Mouse (Mus musculus): ENCODE data around the gene Kcnk3.

DNA sequence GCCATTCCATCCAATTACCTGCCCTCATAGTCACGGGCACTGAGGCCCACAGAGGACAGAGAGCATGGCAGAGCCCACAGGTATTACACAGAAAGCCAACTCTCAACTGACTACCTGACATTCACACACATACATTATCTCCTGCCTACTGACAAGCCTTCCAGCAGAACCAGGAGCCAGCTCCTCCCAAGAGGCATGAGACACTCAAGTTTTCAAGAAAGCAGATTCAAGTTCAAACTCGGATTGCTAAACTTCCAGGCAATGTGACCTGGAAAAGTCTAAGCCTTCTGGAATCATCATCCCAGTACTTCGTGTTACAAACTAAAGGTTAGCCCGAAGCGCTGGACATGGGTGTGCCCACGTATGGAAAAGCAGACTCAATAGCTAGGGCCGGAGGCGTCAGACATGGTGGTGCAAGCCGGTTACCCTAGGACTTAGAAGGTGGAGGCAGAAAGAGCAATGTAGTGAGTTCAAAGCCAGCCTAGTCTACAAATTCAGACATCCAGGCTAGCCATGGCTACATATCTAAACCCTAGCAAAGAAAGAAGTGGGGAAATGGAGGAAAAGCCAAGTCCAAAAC lies 33.3 kb downstream of the Kcnk3 start:
- TF ChIP-seq CTCF (IDR thresholded peaks at IDR 0.05; ENCODE audit: borderline replicate concordance, insufficient read depth, low read depth, low read length) = no peak
- TF ChIP-seq POLR2A (IDR thresholded peaks at IDR 0.05; ENCODE audit: borderline replicate concordance, insufficient read depth, low read length) = no peak
